Mouse (Mus musculus): Measurements from ENCODE around the gene Rpl4.
"Not testable (repeated sequence)": the region's sequence is repeated elsewhere in the genome, so short reads cannot be mapped to it uniquely, and the experiment has no call there.

The Rpl4 gene

DNA sequence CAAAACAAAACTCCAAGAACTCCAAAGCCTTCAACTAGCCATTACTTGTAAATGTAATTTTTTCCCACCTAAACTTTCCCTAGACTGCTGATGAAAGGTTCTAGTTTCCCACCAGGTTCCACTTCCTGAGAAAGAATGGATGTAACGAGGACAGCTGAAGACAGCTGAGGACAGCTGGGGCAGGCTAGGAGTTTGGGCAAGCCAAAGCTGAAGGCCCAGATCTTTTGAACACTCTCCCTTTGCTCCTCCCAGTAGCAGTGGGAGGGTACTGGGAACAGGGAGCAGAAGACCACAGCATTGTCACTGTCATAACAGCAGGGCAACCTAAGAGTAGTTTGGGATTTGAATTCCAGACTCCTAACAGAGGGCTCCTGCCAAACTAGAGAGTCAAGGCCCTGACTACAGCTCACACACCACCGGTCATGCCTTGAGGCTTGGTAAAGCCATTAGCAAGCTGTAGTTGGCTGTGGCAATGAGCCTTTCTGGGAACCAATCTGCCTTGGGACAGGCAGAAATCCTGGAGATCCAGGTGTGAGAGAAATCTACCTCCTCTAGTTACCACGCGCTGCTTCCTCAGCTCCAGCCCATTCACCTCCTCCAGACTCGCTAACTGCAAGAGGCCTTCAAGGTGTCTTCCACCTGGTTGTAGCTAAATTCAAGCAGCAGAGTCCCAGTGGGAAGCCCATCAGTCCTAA lies 25.0 kb downstream of the Rpl4 start:
- no peak for DNase-seq (ENCODE audit: low spot score in 2 of 2)

- not testable (repeated sequence) for DNase-seq (ENCODE audit: low spot score in 2 of 2)
Observed at GRCm38 (mm10) chr9:64198763-64199418, 25.7 kb downstream of the Rpl4 start.

- no peak for DNase-seq (ENCODE audit: low spot score in 2 of 2)
Observed at GRCm38 (mm10) chr9:64199897-64200296, 26.7 kb downstream of the Rpl4 start.

- DNase-seq (ENCODE audit: low spot score in 2 of 2): no peak
Observed at GRCm38 (mm10) chr9:64202331-64202730, 29.2 kb downstream of the Rpl4 start.

GRCm38 (mm10) chr9:64202866-64203265 lies 29.7 kb downstream of the Rpl4 start:
- no peak for DNase-seq (ENCODE audit: low spot score in 2 of 2)

- DNase-seq (ENCODE audit: low spot score in 2 of 2): no peak
Observed at GRCm38 (mm10) chr9:64207509-64208084, 34.4 kb downstream of the Rpl4 start.

GRCm38 (mm10) chr9:64214452-64214851 lies 41.3 kb downstream of the Rpl4 start:
- no peak for DNase-seq (ENCODE audit: low spot score in 2 of 2)

GRCm38 (mm10) chr9:64216090-64216489 lies 42.9 kb downstream of the Rpl4 start:
- no peak for DNase-seq (ENCODE audit: low spot score in 2 of 2)

DNA sequence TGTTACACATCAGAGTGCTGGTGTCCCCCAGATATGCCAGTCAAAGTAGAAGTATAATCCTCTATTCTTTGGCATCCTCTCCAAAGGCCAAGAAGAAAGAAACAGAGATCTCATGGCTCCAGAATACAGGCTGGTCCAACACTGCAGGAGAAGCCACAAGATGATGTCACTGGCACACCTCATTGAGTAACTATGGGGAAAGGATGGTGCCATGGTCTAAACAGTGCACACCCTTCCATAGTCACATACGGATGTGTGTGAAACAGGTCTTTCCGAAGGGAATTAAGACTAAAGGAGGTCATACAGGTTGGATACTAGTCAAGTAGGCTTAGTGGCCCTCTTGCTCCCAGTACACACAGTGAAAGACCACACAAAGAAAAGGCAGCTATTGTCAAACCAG lies 43.5 kb downstream of the Rpl4 start:
- no peak for DNase-seq (ENCODE audit: low spot score in 2 of 2)

GRCm38 (mm10) chr9:64217887-64218286 lies 44.7 kb downstream of the Rpl4 start:
- DNase-seq (ENCODE audit: low spot score in 2 of 2): no peak

DNA sequence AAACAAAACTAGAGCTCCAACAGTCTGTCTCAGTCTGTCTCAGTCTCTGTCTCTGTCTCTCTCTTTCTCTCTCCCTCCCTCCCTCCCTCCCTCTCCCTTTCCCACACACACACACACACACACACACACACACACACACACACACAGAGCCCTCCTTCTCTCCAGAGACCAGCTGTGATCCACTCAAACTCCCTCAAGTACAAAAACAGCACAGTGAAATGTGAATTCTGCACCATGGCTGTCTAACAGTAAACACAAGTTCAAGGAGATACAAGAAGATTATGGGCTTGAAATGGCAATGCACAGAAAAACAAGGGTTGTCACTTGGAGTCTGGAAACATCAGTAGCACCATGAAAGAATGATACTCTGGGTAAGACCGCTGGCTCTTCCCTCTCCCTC lies 46.1 kb downstream of the Rpl4 start:
- no peak for DNase-seq (ENCODE audit: low spot score in 2 of 2)

DNA sequence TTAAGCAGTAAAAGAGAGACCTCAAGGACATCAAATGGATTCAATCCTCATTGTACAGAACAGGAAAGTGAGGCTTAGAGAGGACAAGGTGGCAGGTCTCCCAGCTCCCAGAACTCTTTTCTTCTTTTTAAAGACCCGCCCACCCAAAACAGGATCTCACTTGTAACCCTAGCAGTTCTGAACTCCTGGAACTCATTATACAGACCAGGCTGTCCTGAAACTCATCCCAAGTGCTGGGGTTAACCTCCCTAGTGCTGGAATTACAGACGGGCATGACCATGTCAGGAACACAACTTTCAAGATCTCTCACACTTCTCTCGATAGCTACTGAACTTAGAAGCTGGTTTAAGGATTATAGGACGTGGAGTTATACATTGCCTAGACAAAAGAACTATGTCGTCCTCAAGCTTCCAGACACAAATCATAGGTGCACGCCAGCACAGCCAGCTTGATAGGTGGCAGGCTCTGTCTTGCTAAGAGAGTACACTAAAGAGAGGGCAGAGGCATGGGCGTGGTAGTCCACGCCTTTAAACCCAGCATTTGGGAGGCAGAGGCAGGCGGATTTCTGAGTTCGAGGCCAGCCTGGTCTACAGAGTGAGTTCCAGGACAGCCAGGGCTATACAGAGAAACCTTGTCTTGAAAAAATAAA lies 46.7 kb downstream of the Rpl4 start:
- DNase-seq (ENCODE audit: low spot score in 2 of 2): no peak

DNA sequence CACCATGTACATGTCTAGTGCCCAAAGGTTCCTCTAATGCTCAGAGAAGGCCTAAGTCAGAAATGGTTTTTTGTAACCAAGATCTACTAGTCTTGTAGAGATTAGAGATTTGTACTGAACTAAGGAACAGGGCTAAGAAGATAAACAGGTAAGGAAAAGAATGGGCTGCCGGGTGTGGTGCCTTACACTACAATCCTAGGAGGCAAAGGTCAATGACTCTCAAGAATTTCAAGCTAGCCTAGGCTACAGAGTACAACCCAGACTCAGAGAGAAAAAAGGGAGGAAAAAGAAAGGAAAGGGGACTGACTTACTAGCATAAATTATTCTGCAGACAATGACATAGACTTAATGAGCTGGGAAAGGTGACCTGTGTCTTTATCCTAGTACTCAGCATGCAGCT lies 47.4 kb downstream of the Rpl4 start:
- DNase-seq (ENCODE audit: low spot score in 2 of 2): no peak

- DNase-seq (ENCODE audit: low spot score in 2 of 2): no peak
Observed at GRCm38 (mm10) chr9:64221480-64221879, 48.3 kb downstream of the Rpl4 start.

DNA sequence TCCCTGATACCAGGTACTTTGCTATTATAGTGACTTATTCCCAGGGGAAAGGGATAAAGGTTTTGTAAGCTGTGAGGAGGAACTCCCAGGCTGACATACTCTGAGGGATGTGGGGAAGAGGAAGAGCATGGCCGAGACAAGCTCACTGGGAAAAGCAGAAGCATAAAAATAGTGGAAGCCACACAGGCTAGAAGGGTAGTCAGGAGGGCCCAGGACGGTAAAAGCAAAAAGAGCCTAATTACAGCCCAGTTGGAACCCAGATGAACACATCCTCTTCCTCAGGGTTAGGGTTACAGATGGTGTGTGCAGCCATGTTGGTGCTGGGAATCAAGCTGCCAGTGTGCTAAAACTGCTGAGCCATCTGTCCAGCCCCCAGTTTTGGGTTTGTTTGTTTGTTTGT lies 48.9 kb downstream of the Rpl4 start:
- no peak for DNase-seq (ENCODE audit: low spot score in 2 of 2)

GRCm38 (mm10) chr9:64225805-64226204 lies 52.6 kb downstream of the Rpl4 start:
- DNase-seq (ENCODE audit: low spot score in 2 of 2): no peak

DNA sequence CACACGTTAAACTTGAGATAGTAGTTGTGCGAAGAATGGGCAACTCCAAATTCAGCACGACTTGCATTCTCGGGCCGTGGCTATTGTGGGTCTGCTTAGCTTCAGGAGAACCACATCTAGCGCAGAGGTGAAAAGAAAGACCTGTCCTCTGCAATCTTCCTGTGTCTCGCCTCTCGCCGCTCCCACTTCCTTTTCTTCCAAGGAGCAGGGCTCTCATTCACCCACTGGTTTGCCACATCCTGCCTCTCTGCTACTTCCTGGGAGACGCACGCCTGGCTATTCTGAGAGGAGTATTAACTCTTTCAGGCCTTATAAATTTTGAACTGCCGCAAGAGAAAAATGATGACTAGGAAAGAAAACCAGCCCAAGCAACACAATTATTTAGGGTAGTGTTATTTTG lies 54.6 kb downstream of the Rpl4 start:
- peak; percentile 4 to 8 for DNase-seq (ENCODE audit: low spot score in 2 of 2)
